Mouse (Mus musculus): Measurements from ENCODE around the gene Alg14.

- TF ChIP-seq CTCF (IDR thresholded peaks at IDR 0.05; ENCODE audit: insufficient read depth, low read depth, low read length) (no peak), POLR2A (IDR thresholded peaks at IDR 0.05; ENCODE audit: insufficient read depth, low read depth, low read length) (no peak)
These were observed 99.2 kb downstream of the Alg14 start for GRCm38 (mm10) chr3:121390724-121391123.

All from olfactory bulb, adult 2 months (tissue).